Mouse (Mus musculus): ENCODE measurements around the gene Rpusd3.
A peak's percentile ranks its signal among the peaks of the same experiment; 100 is the strongest.

Gene Rpusd3

GRCm38 (mm10) chr6:113385160-113385714, 33.9 kb downstream of the Rpusd3 start:
- no peak for DNase-seq (ENCODE audit: low spot score)

- no peak for DNase-seq (ENCODE audit: low spot score)
These were observed 34.7 kb downstream of the Rpusd3 start for GRCm38 (mm10) chr6:113384351-113384927.

GRCm38 (mm10) chr6:113380480-113380879, 38.7 kb downstream of the Rpusd3 start:
- DNase-seq (ENCODE audit: low spot score), result no peak

- DNase-seq (ENCODE audit: low spot score), result no peak
These were observed 39.9 kb downstream of the Rpusd3 start for GRCm38 (mm10) chr6:113379246-113379645.

GRCm38 (mm10) chr6:113377496-113378385, 41.4 kb downstream of the Rpusd3 start, which contains the start of the genes Tada3 and Arpc4:
Gene Tada3, minus strand, starts transcription at chr6:113377883.
Gene Arpc4, plus strand, starts transcription at chr6:113378115.
- peak; percentile 94 for DNase-seq (ENCODE audit: low spot score)

- DNase-seq (ENCODE audit: low spot score), result no peak
These were observed 42.0 kb downstream of the Rpusd3 start for GRCm38 (mm10) chr6:113377172-113377495.

GRCm38 (mm10) chr6:113373491-113373890, 45.6 kb downstream of the Rpusd3 start:
- no peak for DNase-seq (ENCODE audit: low spot score)

GRCm38 (mm10) chr6:113370194-113370929, 48.8 kb downstream of the Rpusd3 start:
- DNase-seq (ENCODE audit: low spot score), result no peak

- no peak for DNase-seq (ENCODE audit: low spot score)
These were observed 50.6 kb downstream of the Rpusd3 start for GRCm38 (mm10) chr6:113368577-113368976.

- DNase-seq (ENCODE audit: low spot score), result no peak
These were observed 51.0 kb downstream of the Rpusd3 start for GRCm38 (mm10) chr6:113368124-113368523.

GRCm38 (mm10) chr6:113367574-113367973, 51.6 kb downstream of the Rpusd3 start:
- DNase-seq (ENCODE audit: low spot score), result no peak

GRCm38 (mm10) chr6:113366639-113367038, 52.5 kb downstream of the Rpusd3 start:
- DNase-seq (ENCODE audit: low spot score), result no peak

Measured in embryo, embryonic 10 days (tissue).